Mouse (Mus musculus): Measurements from ENCODE around the gene Mta1.

The Mta1 gene

DNA sequence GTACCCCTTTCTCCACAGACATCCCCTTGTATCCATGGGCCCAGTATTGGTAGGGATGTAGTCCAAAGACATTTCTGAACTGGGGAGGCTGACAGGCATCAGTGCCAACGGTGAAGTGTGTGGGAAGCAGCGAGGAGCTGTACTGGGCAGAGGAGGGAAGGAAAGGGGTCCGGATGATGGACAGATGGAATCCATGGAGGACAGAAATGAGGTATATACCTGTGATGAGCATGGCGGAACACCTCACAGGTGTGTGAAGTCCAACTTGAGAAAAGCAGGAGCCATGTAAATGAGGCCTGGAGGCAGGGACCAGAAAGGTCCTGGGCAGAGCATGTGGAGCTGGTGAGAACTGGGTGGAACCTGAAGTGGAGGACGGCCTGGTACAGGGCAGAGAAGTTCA, 47.5 kb downstream of the Mta1 start:
- in situ Hi-C loops (cut with MboI; ENCODE audit: unreplicated experiment in 2 of 2), result loop anchor here (5.0 kb wide), 1 partner anchor 42 kb away; the partner anchor contains the start of gene Tmem121 (in 2 of the 2)

DNA sequence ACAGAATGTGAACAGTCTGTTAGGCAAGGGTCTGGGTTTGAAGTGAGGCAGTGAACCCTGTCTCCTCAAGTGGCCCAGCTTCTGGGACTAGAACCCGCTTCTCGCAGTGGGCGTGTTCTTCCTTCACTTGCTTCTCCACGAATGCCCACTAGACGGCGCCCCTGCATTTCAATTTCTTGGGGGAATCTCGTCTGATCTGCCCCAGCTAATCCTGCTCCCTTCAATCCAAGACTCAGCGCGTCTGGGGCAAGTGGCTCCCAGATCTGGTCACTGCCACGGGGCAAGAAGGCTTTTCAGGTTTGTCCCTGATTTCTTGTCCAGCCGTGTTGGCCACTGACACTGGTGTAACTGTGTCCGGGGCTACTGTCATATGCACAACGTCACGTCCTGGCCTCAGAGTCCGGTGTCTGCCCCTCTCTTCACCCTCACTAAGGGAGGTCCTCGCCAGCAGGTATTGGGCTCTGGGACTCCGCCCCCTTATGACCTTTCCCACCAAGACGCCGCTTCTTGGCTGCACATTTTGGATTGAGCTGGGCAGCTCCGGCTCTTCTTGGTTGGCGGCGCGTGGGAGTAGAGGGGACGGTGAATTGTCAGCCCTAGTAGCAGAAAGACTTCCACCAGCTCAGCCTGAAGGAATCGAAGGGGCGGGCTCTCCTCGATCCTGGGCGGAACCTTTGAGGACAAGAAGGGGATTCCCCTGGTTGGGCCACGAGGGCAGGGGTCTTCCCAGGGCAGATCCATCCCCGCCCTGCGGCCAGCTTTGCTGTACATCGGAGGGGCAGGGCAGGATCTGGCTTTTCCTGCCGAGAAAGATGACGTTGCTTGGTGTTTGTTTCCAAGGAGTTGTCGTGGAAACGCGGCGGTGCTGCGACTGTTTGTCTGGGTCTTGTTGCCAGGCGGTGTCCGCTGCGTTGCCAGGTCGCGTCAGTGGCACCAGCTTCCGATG, 48.3 kb downstream of the Mta1 start, which contains the start of gene Crip1:
Gene Crip1, plus strand, starts transcription at position 205 of the 946 bp plus-strand sequence.
- in situ Hi-C loops (cut with MboI; ENCODE audit: unreplicated experiment in 2 of 2), result loop anchor here (5.0 kb wide), 1 partner anchor 41 kb away; the partner anchor contains the start of gene Tmem121 (in 2 of the 2)

DNA sequence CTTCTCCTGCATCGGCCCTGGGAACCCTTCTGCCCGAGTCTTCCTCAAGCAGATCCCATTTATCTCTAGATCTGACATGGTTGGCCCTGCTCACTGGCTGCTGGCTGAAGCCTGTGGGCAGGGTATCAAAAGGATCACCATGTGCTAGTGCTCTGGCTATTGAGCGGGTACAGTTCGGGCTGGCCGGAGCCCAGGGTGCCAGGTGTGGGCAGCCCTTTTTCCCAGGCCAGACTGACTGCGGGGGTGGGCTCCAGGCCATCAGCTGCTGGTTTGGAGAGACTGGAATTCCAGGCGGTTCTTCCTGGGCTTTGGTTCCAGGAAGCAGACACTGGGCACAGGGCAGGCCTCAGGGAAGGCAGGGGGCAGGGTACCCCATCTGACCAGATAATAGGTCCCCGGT, 49.4 kb downstream of the Mta1 start:
- in situ Hi-C loops (cut with MboI; ENCODE audit: unreplicated experiment in 2 of 2), result loop anchor here (5.0 kb wide), 1 partner anchor 40 kb away; the partner anchor contains the start of gene Tmem121 (in 2 of the 2)

DNA sequence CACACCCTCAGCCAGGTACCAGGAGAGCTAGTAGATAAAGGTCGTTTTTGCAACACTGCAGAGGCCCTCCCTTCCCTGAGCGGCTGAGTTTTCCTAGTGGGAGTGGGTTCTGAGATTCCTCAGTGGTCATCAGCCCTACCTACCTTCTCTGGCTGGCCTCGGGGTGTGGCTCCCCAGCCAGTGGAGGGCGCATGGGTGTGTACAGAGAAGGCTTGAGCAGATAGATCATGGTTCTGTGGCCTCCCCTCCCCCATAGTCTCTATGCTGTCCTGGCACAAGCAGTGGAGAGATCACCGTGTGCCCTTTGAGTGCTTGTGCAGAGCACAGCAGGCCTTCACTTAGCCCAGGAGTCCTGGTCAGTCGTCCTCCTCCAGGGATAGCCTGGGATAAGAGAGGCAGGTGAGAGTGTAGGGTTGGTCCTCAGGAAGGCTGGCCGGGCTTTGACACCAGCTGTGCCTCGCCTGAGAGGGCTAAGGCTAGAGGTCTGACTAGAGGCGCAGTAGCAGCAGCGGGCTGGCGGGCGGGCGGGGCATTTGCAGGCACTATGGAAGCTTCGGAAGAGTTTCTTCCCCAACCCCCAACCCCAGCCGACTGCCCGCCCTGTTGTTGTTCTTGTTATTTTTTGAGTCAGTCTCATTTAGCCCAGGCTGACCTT, 50.4 kb downstream of the Mta1 start:
- in situ Hi-C loops (cut with MboI; ENCODE audit: unreplicated experiment in 2 of 2), result loop anchor here (5.0 kb wide), 1 partner anchor 39 kb away; the partner anchor contains the start of gene Tmem121 (in 2 of the 2)

DNA sequence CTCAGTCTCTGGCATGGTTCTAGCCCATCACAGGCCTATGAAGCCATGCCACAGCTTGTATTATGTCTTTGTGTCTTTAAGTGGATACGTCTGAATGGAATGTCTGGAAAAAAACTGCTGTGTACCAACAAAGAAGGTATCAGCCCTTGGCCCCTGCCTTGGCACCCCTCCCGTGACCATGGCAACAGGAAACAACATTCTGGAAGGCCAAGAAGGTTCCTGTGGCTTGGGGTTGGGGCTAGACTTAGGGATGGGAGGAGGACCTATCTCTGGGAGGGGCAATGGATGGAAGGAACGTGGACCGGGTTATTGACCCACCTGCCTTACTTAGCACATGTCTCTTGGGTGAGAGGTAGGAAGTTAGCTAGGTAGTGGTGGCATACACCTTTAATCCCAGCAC, 51.3 kb downstream of the Mta1 start:
- in situ Hi-C loops (cut with MboI; ENCODE audit: unreplicated experiment in 2 of 2), result loop anchor here (5.0 kb wide), 1 partner anchor 38 kb away; the partner anchor contains the start of gene Tmem121 (in 2 of the 2)

DNA sequence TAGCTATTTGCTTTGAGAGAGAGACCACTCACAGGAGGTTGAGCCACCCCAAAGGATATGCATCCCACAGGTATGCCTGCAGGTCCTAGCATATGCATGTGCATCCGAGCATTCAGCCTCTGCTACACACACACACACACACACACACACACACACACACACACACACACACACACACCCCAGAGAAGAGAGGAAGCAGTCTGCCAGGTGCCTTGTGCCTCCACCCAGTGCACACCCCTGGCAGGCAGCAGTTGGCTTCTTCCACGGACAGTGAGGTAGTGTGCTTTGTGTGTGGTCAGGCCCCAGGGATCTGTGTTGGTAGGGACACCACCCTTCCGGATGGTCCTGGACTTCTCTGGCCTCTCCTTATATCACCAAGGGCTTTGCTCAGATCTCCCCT, 51.8 kb downstream of the Mta1 start:
- in situ Hi-C loops (cut with MboI; ENCODE audit: unreplicated experiment in 2 of 2), result loop anchor here (5.0 kb wide), 1 partner anchor 37 kb away; the partner anchor contains the start of gene Tmem121 (in 2 of the 2)

DNA sequence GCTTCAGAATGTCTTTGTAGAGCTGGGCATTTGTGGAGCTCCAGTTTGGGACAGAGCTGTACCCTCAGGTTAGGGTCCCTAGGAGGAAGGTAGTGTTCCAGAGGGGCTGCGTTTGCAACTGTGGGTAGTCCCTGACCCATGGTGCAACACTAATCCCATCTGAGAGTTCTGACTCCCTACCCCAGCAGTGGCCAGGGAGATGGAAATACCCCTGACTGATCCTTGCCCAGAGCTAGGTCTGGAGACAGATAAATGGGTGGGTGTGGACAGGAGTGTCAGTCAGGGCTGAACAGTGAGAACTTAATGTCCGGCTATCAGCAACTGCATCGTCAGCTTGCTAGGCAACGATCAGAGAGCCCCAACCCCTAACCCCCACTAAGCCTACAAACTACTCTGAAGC, 52.5 kb downstream of the Mta1 start:
- in situ Hi-C loops (cut with MboI; ENCODE audit: unreplicated experiment in 2 of 2), result no loop called here

DNA sequence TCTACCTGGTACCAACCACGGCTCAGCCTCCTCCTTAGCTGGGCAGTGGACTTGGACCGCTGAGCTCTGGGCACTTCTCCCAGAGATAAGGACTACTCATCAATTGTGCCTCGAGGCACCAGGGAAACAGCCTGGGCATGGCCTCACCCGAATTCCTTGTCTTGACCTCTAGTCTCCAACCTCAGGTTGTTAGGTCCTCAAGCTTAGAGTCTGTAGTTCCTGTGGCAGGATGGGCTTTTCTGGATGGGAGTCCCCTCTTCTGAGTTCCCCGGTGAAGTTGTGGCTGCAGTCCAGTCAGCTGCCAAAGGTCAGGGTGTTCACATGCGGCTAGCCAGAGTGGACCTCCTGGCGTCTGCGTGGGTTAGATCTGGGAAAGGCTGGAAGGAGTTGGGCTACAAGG, 53.0 kb downstream of the Mta1 start:
- in situ Hi-C loops (cut with MboI; ENCODE audit: unreplicated experiment in 2 of 2), result no loop called here

DNA sequence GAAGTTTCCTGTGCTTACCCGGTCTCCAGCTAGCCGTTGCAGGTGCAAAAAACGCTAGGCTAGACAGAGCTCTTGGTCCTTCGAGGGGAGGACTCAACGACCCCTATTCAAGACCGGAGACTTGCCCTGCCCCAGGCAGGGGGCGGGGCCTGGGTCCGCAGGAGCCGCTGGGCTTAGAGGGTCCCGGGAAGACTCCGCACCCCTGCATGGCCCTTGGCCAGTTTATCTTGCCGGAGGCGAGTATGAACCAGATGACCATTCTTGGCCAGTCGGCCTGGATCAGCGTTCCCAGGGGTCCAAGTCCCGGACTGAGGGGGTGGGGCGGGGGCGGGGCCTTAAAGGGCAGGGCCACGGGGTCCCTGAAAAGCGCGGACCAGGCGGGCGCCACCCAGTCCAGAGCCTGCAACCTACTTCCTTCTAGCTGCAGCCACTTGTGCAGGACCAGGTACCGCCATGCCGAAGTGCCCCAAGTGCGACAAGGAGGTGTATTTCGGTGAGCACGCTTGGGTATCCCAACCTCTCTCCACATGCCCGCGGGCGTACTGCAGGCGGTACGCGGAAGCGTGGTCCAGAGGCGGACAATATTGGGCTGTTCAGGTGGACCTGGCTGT, 53.7 kb downstream of the Mta1 start:
- in situ Hi-C loops (cut with MboI; ENCODE audit: unreplicated experiment in 2 of 2), result no loop called here

DNA sequence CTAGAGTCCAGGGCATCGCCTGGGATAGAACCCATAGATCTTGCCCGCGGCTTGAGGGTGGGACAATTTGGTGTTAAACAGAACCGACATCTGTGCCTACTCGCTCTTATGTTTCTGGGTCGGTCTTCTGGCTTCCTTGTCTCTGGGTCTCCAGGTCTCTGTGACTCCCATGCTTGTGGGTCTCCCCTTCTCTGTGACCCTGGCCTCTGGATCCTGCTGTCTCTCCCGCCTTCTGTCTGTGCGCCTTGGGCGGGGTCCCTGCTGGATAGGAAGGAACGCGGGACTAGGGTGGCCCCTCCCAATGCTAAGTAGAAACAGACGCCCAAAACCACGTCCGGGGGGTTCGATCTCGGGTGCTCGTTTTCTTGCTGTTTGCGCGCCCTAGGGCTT, 54.2 kb downstream of the Mta1 start:
- in situ Hi-C loops (cut with MboI; ENCODE audit: unreplicated experiment in 2 of 2), result no loop called here

DNA sequence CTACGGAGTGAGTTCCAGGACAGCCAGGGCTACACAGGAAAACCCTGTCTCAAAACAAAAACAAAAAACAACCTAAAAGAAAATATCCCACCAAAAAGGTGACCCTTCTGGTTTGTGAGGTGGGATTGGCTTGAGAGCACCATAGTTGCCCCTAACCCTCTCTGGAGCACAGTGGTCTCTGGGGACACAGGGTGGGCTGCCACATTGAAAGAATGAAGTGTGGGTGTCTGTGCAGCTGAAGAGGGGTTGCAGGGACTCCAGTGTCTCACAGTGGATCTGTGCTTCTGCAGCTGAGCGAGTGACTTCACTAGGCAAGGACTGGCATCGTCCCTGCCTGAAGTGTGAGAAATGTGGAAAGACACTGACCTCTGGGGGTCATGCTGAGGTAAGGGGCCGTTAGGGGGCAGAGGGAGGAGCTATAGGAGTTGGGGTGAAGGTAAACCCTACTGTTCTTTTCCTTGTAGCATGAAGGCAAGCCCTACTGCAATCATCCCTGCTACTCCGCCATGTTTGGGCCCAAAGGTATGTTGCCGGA, 55.0 kb downstream of the Mta1 start:
- in situ Hi-C loops (cut with MboI; ENCODE audit: unreplicated experiment in 2 of 2), result no loop called here

DNA sequence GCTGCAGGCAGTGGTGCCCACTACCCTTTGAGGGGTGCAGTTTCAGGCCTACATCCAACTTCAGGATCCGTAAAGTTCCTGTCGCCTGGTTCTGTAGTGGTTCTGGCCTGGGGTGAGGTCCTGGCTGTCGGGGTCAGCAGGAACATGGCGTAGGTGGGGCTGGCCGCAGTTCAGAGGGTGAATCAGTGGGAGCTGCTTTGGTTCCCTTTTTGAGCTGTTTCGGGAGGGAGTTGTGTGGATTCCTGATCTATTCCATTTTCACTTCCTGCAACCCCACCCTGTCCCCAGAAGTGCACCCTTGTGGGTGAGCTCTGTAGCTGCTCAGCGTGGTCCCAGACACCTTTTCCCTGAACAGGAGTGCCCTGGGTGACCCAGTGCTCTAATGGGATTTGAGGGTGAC, 55.9 kb downstream of the Mta1 start:
- in situ Hi-C loops (cut with MboI; ENCODE audit: unreplicated experiment in 2 of 2), result no loop called here

DNA sequence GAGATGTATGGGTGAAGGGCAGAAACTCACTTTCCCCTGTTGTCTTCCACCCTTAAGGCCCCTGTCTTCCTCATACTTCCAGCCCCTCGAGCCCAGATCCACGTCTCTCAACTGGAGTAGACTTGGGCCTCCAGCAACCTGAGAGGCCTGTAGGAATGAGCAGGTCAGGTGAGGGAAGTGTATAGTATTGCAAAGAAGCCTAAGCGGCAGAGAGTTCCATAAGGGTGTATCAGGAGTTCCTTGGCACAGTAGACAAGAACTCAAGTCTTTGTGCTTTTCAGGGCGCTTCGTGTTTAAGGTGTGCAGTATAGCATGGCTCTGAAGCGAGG, 56.6 kb downstream of the Mta1 start:
- in situ Hi-C loops (cut with MboI; ENCODE audit: unreplicated experiment in 2 of 2), result no loop called here

DNA sequence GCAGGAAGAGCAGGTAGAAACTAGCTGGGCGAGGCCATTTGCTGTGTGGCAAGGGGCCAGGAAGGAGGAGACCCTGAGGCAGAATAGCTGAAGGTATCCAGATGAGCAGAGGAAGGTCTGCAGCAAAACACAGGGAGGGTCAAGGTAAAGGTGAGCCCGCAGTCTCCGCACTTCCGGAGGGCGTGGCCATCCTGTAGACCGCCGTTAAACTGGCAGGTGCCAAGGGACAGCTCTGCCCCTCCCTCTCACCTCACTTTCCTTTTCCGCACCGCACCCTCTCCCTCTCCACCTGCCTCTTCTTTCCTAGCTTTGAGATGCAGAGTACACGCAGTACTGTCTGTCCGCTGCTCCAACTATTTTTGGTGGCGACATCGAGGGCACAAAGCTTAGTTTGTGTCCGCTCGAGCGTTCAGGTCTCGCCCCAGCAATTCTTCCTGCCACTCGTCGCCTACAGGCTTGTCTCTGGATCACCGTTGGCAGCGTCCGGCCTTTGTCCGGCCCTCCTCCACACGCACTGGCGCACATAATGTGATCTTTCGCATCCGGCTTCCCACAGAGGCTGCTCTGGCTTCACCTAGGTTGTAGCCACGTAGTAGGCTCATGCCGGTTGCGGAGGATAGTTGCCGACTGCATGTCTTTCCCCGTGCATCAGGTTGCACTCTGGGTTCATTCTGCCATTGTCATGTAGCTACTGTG, 57.1 kb downstream of the Mta1 start:
- in situ Hi-C loops (cut with MboI; ENCODE audit: unreplicated experiment in 2 of 2), result no loop called here

DNA sequence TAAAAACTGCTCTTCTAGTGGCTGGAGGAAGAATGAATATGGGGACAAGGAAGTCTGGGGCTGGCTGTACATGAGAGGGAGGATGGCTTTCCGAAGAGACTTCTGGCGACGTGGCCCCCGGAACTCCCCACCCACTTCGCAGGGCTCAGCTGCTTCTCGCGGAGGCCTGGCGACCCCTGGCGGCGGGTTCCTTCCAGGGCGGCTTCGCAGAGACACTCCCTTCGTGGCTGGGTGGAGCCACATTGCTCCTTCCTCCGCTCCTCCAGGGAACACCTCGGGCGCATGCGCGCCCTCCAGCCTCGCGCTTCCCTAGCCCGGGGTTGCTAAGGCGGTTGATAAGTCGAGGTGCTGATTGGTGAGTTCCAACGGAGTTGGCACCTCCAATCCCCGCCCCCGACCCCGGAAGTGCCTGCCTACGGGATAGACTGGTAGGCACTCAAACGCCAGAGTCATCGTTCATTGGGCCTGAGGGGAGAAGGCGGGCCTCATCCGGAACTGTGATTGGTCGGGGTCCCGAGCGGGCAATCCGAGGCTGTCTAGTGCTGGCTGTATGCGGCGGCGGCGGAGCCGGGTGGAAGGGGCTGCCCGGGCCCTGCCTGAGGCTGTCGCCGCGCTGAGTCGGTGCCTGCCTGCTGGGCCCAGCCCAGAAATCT, 57.9 kb downstream of the Mta1 start, which contains the start of gene Tedc1:
Gene Tedc1, plus strand, starts transcription at position 535 of the 653 bp plus-strand sequence.
- in situ Hi-C loops (cut with MboI; ENCODE audit: unreplicated experiment in 2 of 2), result no loop called here

DNA sequence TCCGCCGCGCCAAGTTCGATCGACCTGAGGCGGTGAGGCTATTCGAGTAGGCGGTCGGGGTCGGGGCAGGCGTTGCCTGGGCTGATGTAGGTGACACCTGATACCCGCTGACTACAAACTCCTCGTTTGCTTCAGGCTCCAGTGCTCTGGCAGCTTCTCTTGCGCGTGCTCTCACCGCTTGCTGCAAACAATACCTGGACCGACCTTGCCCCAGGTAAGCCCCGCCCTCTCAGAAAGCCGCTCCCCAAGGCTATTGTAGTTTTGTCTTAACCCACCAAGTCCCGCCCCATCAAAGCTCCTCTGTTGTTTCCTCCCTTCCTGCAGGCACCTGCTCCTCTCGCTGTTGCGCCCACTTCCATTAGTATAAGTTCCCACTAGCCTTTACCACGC, 58.5 kb downstream of the Mta1 start:
- in situ Hi-C loops (cut with MboI; ENCODE audit: unreplicated experiment in 2 of 2), result no loop called here

DNA sequence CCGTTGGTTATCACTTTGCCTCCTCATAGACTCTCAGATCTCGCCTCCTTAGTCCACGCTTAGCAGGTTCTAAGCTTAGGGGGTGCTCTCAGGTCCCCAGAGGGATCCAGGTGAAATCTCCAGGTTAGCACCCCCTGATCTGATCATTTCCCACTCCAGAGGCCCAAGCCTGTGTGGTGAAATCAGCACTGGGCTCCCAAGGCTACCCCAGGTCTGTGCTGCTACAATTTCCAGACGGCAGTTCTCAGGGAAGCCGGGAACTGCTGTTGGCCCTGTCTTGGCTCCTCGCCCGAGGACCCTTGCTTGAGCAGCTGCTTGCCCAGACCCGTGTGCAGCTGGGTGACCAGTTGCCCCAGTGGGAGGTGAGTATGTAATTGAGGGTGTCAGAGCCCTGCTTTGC, 58.9 kb downstream of the Mta1 start:
- in situ Hi-C loops (cut with MboI; ENCODE audit: unreplicated experiment in 2 of 2), result no loop called here

DNA sequence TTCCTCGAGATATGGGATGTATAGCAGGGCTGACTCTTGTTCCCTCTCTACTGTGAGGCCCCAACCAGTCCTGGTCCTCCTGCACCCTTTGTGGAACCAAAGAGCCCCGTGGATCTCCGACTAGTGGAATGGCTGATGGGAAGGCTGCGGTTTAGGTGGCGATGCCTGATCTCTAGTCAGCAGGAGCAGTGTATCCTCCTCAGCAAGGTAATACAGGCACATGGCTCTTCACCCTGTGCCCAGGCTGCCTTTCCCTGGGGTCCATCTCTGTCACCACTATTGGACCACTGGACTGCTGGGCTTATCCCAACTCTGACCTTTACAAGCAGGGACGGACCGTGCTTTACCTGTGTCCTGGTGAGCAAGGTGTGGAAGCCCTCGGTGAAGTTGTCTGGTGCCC, 59.4 kb downstream of the Mta1 start:
- in situ Hi-C loops (cut with MboI; ENCODE audit: unreplicated experiment in 2 of 2), result no loop called here

DNA sequence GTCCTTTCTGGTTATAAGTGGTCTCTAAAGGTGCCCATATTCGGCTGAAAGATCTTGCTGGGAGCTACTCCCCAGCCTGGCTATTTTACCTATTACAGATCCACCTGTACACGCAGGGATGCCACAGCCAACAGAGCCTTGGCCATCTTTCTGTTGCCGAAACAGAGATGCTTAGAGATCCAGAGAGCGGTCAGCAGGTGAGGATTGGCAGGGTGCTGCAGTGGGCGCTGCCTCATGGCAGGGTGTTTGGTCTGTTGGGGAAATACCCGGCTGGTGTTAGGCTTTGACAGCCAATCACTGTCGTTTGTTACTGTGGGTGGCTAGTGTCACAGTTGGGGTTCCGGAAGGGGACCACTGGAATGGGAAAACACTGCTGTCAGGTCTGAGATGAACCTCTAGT, 59.9 kb downstream of the Mta1 start:
- in situ Hi-C loops (cut with MboI; ENCODE audit: unreplicated experiment in 2 of 2), result no loop called here

DNA sequence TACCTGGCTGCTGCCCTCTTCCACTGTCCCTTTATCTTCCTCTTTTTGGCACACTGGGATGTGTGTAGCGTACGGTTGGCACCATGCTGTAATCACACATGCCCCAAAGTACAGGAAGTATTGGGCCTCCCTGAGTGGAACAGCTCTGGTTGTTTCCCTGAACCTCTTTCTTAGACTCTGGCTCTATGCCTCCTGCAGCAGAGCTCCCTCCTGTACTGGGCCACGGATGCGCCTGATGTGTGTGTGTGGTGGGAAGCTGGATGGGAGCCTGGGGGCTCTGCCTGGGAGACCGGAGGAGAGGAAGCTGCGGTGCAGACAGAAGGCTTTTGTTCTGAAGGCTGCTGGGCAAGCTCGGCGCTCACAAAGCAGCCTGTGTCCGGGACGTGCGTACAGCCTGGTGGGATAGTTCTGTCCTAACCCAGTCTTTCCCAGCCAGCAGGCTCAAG, 65.5 kb downstream of the Mta1 start:
- in situ Hi-C loops (cut with MboI; ENCODE audit: unreplicated experiment in 2 of 2), result no loop called here
